Mouse (Mus musculus): ENCODE measurements around the gene Tmc8.

GRCm38 (mm10) chr11:117765361-117765760, 16.5 kb upstream of the Tmc8 start:
- TF ChIP-seq GATA1 (IDR thresholded peaks at IDR 0.05; ENCODE audit: low read length) (no peak), TAL1 (IDR thresholded peaks at IDR 0.05; ENCODE audit: low read length) (no peak)

Measured in erythroblast, embryonic 14.5 days (primary cell).